Mouse (Mus musculus): ENCODE results near the gene Mien1.

GRCm38 (mm10) chr11:98392034-98392433, 46.8 kb downstream of the Mien1 start:
- TF ChIP-seq CTCF (IDR thresholded peaks at IDR 0.05; ENCODE audit: insufficient read depth, low read length): no peak
- no peak for TF ChIP-seq POLR2A (IDR thresholded peaks at IDR 0.05; ENCODE audit: borderline replicate concordance, extremely low read depth, low read depth, low read length)

Measured in lung, adult 2 months (tissue).